Mouse (Mus musculus) liver, adult 2 months (tissue): ENCODE measurements at regions not wholly inside any gene's neighbourhood (a gene's known extent, or its start where the extent isn't known, plus 50 kb on each side); places are given as distances from the start of the nearest gene placed in this dataset.

ENCODE experiments used
- DNase-seq: peaks from one replicate; pipeline ENCODE4 v3.0.0-alpha.2; 2011; ENCODE audit warnings: low read depth, low spot score; ENCODE audit errors: extremely low read depth
- H3K27ac ChIP-seq: fragments of 200-500 bp; replicated peaks from 2 replicates; pipeline ENCODE4 v1.5.1; 2012; ENCODE audit warnings: low read depth, mild to moderate bottlenecking, control low read depth, inconsistent platforms, low read length; ENCODE audit not compliant: insufficient read depth
- H3K27me3 ChIP-seq: fragments of 200-500 bp; 2 replicates; pipeline ENCODE4 v1.6.1; 2012; ENCODE audit warnings: mild to moderate bottlenecking, moderate library complexity, low read length, inconsistent platforms; ENCODE audit not compliant: control insufficient read depth, insufficient read depth
- H3K36me3 ChIP-seq: fragments of 200-500 bp; 2 replicates; pipeline ENCODE4 v1.6.1; 2012; ENCODE audit warnings: low read length, inconsistent platforms; ENCODE audit not compliant: control insufficient read depth, insufficient read depth
- H3K4me1 ChIP-seq: fragments of 200-500 bp; 2 replicates; pipeline ENCODE4 v1.6.1; 2011; ENCODE audit warnings: low read length; ENCODE audit not compliant: control insufficient read depth, insufficient read depth
- H3K4me3 ChIP-seq: fragments of 200-500 bp; 2 replicates; pipeline ENCODE4 v1.5.1; 2011; ENCODE audit warnings: low read depth, mild to moderate bottlenecking, control low read depth, low read length, moderate library complexity; ENCODE audit not compliant: insufficient read depth
- H3K79me2 ChIP-seq: fragments of 200-500 bp; 2 replicates; pipeline ENCODE4 v1.6.1; 2012; ENCODE audit warnings: inconsistent platforms, mild to moderate bottlenecking, low read length, moderate library complexity; ENCODE audit not compliant: control insufficient read depth, insufficient read depth
- H3K9ac ChIP-seq: fragments of 200-500 bp; 2 replicates; pipeline ENCODE4 v1.6.1; 2012; ENCODE audit warnings: low read depth, mild to moderate bottlenecking, control low read depth, inconsistent platforms, low read length
- CTCF ChIP-seq: fragments of 200-500 bp; IDR thresholded peaks from 2 replicates; pipeline ENCODE4 v1.5.1; 2011; ENCODE audit warnings: low read depth, low read length, control low read depth
- POLR2A ChIP-seq: fragments of 200-500 bp; IDR thresholded peaks from 2 replicates; pipeline ENCODE4 v1.6.1; 2011; ENCODE audit warnings: low read length, control low read depth; ENCODE audit not compliant: insufficient read depth; ENCODE audit errors: extremely low read depth
- WGBS: fragments of 180-500 bp; shearing (Covaris S2); methylation state at CpG from one replicate; pipeline ENCODE4 v1.1.7; 2018; 5-methylcytosine and 5-hydroxymethylcytosine counted together

- no peak overlapping the region for H3K9ac ChIP-seq
- H3K4me1 ChIP-seq, result no peaks in the 10 kb centered on the region
- H3K27ac ChIP-seq, result no peak overlapping the region
- H3K4me3 ChIP-seq, result no peak overlapping the region
- no peaks in the 10 kb centered on the region for H3K36me3 ChIP-seq
- TF ChIP-seq POLR2A, result no peak
- no peak for TF ChIP-seq CTCF
- H3K79me2 ChIP-seq, result no peaks in the 10 kb centered on the region
- DNase-seq, result no peak
- H3K27me3 ChIP-seq, result no peaks in the 10 kb centered on the region
- 79% methylated on average over 6 of the region's 6 CpGs for WGBS
Measured at GRCm38 (mm10) chr5:106207706-106208105, 250.3 kb downstream of the Barhl2 start.

- TF ChIP-seq CTCF (no peak), POLR2A (no peak)
- Histone ChIP-seq H3K27ac (no peak overlapping the region), H3K4me1 (no peaks in the 10 kb centered on the region), H3K4me3 (no peak overlapping the region), H3K36me3 (no peaks in the 10 kb centered on the region), H3K9ac (no peak overlapping the region), H3K27me3 (no peaks in the 10 kb centered on the region), H3K79me2 (no peaks in the 10 kb centered on the region)
- 67% methylated on average over 6 of the region's 6 CpGs for WGBS
- no peak for DNase-seq
Measured at GRCm38 (mm10) chr5:106205724-106206123, 252.2 kb downstream of the Barhl2 start.

- Histone ChIP-seq H3K36me3 (no peaks in the 10 kb centered on the region), H3K9ac (no peak overlapping the region), H3K4me3 (no peak overlapping the region), H3K79me2 (no peaks in the 10 kb centered on the region), H3K27me3 (no peaks in the 10 kb centered on the region), H3K4me1 (no peaks in the 10 kb centered on the region), H3K27ac (no peak overlapping the region)
- 77% methylated on average over 16 of the region's 16 CpGs for WGBS
- no peak for TF ChIP-seq CTCF
- no peak for TF ChIP-seq POLR2A
- no peak for DNase-seq
Measured at GRCm38 (mm10) chr5:106200631-106201030, 257.3 kb downstream of the Barhl2 start.

GRCm38 (mm10) chr5:106199061-106199460, 258.9 kb downstream of the Barhl2 start:
- no peak overlapping the region for H3K4me3 ChIP-seq
- DNase-seq, result no peak
- H3K9ac ChIP-seq, result no peak overlapping the region
- H3K4me1 ChIP-seq, result no peaks in the 10 kb centered on the region
- no peaks in the 10 kb centered on the region for H3K36me3 ChIP-seq
- no peaks in the 10 kb centered on the region for H3K79me2 ChIP-seq
- no peak overlapping the region for H3K27ac ChIP-seq
- TF ChIP-seq POLR2A, result no peak
- no peak for TF ChIP-seq CTCF
- 79% methylated on average over 3 of the region's 3 CpGs for WGBS
- no peaks in the 10 kb centered on the region for H3K27me3 ChIP-seq

GRCm38 (mm10) chr5:106191141-106191540, 266.8 kb downstream of the Barhl2 start:
- TF ChIP-seq POLR2A (no peak), CTCF (no peak)
- 87% methylated on average over 11 of the region's 11 CpGs for WGBS
- no peaks in the 10 kb centered on the region for H3K27me3 ChIP-seq

GRCm38 (mm10) chr5:106181726-106182125, 276.2 kb downstream of the Barhl2 start:
- no peak overlapping the region for H3K27ac ChIP-seq
- no peak for TF ChIP-seq POLR2A
- no peak overlapping the region for H3K9ac ChIP-seq
- H3K36me3 ChIP-seq, result no peaks in the 10 kb centered on the region
- H3K4me3 ChIP-seq, result no peak overlapping the region
- 91% methylated on average over 23 of the region's 23 CpGs for WGBS
- no peaks in the 10 kb centered on the region for H3K4me1 ChIP-seq
- H3K27me3 ChIP-seq, result no peaks in the 10 kb centered on the region
- DNase-seq, result no peak
- H3K79me2 ChIP-seq, result no peaks in the 10 kb centered on the region

More at GRCm38 (mm10) chr5:106191141-106191540, 266.8 kb downstream of the Barhl2 start:
- H3K36me3 ChIP-seq, result no peaks in the 10 kb centered on the region
- H3K27ac ChIP-seq, result no peak overlapping the region
- no peaks in the 10 kb centered on the region for H3K4me1 ChIP-seq
- H3K4me3 ChIP-seq, result no peak overlapping the region
- no peaks in the 10 kb centered on the region for H3K79me2 ChIP-seq
- no peak overlapping the region for H3K9ac ChIP-seq
- no peak for DNase-seq
